11 mouse cellular contexts compared by ENCODE assay signal in genomic region chr4:133563123-133563571, GRCm38 (mm10). TPM values are rescaled to one million over a fixed set of nuclear protein-coding genes. Genes with fewer than 3 reads are reported as not detected.
DNase-seq lines count a peak whose midpoint lies in the region; ATAC-seq and TF ChIP-seq lines count a peak whose summit lies in the region.
"Had no signal": no experiment of that assay in that cellular context is flagged by ENCODE, and none has a peak within 500 bp of the region (broad histone marks: within the 10 kb centered on the region; RNA-seq: fewer than 3 reads in every experiment).

No protein-coding gene starts in this region.

- H3K27me3 ChIP-seq in kidney, embryonic 15.5 days: no peaks in the 10 kb centered on the region
- H3K27me3 ChIP-seq: liver, embryonic 12.5 days had no signal

- H3K9me3 ChIP-seq in kidney, embryonic 15.5 days (replicated peaks): no peaks in the 10 kb centered on the region
- H3K9me3 ChIP-seq: liver, embryonic 12.5 days had no signal

- no peak overlapping the region for H3K4me3 ChIP-seq in kidney, embryonic 15.5 days (replicated peaks)
- no peak overlapping the region for H3K4me3 ChIP-seq in gastrocnemius, adult 2 months
- H3K4me3 ChIP-seq: liver, embryonic 12.5 days had no signal

- TF ChIP-seq CTCF in gastrocnemius, adult 2 months (IDR thresholded peaks at IDR 0.05): no peak

- WGBS in kidney, embryonic 15.5 days: 73% methylated on average over 11 of the region's 11 CpGs

- no peak overlapping the region for H3K4me2 ChIP-seq in kidney, embryonic 15.5 days
- H3K4me2 ChIP-seq: liver, embryonic 12.5 days had no signal

- intact Hi-C loops in gastrocnemius, postnatal 14 days (cut with DNase I; ENCODE audit: low total_unique reads): no loop called here
- intact Hi-C loops in gastrocnemius, adult 2 months (cut with DNase I): no loop called here

- peak; percentile 84 for DNase-seq in kidney, adult 18-20 months
- peak; percentile 24 for DNase-seq in R1 (ENCODE audit: low read depth, low spot score)
- peak; percentile 89 for DNase-seq in cerebellum, adult 9-10 months
- DNase-seq in kidney, adult 8-10 months: peak; percentile 78 to 87
- no peak for DNase-seq in gastrocnemius, postnatal 14 days
- DNase-seq in embryo, embryonic 11 days: no peak
- no peak for DNase-seq in gastrocnemius, adult 2 months

- no peaks in the 10 kb centered on the region for H3K36me3 ChIP-seq in kidney, embryonic 15.5 days
- H3K36me3 ChIP-seq: liver, embryonic 12.5 days had no signal

- ATAC-seq in kidney, embryonic 15.5 days (replicated peaks; ENCODE audit: low FRiP score): no peak
- ATAC-seq: liver, embryonic 12.5 days had no signal

- no peaks in the 10 kb centered on the region for H3K4me1 ChIP-seq in kidney, embryonic 15.5 days

- no peak overlapping the region for H3K27ac ChIP-seq in kidney, embryonic 15.5 days
- no peak overlapping the region for H3K27ac ChIP-seq in gastrocnemius, adult 2 months
- H3K27ac ChIP-seq: liver, embryonic 12.5 days had no signal

- H3K9ac ChIP-seq in kidney, embryonic 15.5 days: no peak overlapping the region
- H3K9ac ChIP-seq: liver, embryonic 12.5 days had no signal

RNA-seq across cellular contexts. Expression of gene Nr0b2, which starts 10.0 kb away (rescaled TPM):
- 0.44 and 0.64 TPM in 2 replicates for polyA plus RNA-seq in kidney, embryonic 15.5 days (2015; fragmentation: Nextera tagmentation; extraction: Ambion mirVana)
- not detected for total RNA-seq in gastrocnemius, postnatal 14 days (2021)
- not detected for total RNA-seq in gastrocnemius, adult 2 months (2021)
- polyA plus RNA-seq: gonadal fat pad, adult 2 months; neural tube, embryonic 11.5 days had no signal

RNA-seq across cellular contexts. Expression of gene Gpatch3, which starts 11.4 kb away (rescaled TPM):
- polyA plus RNA-seq in kidney, embryonic 15.5 days (2015; fragmentation: Nextera tagmentation; extraction: Ambion mirVana): 7.4 and 7.8 TPM in 2 replicates
- 1 to 10 TPM; 2.3 to 4.2 TPM for total RNA-seq in gastrocnemius, postnatal 14 days (2021)
- 1 to 10 TPM; 3.0 to 3.2 TPM for total RNA-seq in gastrocnemius, adult 2 months (2021)

RNA-seq across cellular contexts. Expression of gene Nudc, which starts 17.4 kb away (rescaled TPM):
- polyA plus RNA-seq in kidney, embryonic 15.5 days (2015; fragmentation: Nextera tagmentation; extraction: Ambion mirVana): 334 and 359 TPM in 2 replicates
- 10 to 100 TPM; 49.4 to 51.3 TPM for total RNA-seq in gastrocnemius, postnatal 14 days (2021)
- total RNA-seq in gastrocnemius, adult 2 months (2021): 10 to 100 TPM; 45.6 to 53.5 TPM

RNA-seq across cellular contexts. Expression of gene Gpn2, which starts 21.0 kb away (rescaled TPM):
- polyA plus RNA-seq in kidney, embryonic 15.5 days (2015; fragmentation: Nextera tagmentation; extraction: Ambion mirVana): 19.8 and 20.3 TPM in 2 replicates
- 1 to 10 TPM; 5.1 to 5.4 TPM for total RNA-seq in gastrocnemius, postnatal 14 days (2021)
- total RNA-seq in gastrocnemius, adult 2 months (2021): 1 to 10 TPM; 4.9 to 6.3 TPM

RNA-seq across cellular contexts. Expression of gene Sfn, which starts 38.8 kb away (rescaled TPM):
- 9.8 and 13.3 TPM in 2 replicates for polyA plus RNA-seq in kidney, embryonic 15.5 days (2015; fragmentation: Nextera tagmentation; extraction: Ambion mirVana)
- 1 to 10 TPM; 1.4 to 1.6 TPM for total RNA-seq in gastrocnemius, postnatal 14 days (2021)
- total RNA-seq in gastrocnemius, adult 2 months (2021): 1 to 10 TPM; 1.1 to 1.5 TPM

Comparison
In these comparisons a context has a peak if more than half of its experiments do, and no peak if none do; other contexts are left out.
1. DNase-seq: peak in kidney, adult 18-20 months (single experiment), R1 (single experiment), cerebellum, adult 9-10 months (single experiment) and kidney, adult 8-10 months (2 of 2); none in gastrocnemius, postnatal 14 days (single experiment), embryo, embryonic 11 days (single experiment) and gastrocnemius, adult 2 months (single experiment).